Mouse (Mus musculus) lung, adult 2 months (tissue): ENCODE results near the gene Slc1a5.

Source experiments
- CTCF ChIP-seq: fragments of 200-500 bp; IDR thresholded peaks from 2 replicates; pipeline ENCODE4 v1.5.1; 2011; ENCODE audit warnings: mild to moderate bottlenecking, low read length, control low read depth; ENCODE audit not compliant: insufficient read depth
- POLR2A ChIP-seq: fragments of 200-500 bp; IDR thresholded peaks from 2 replicates; pipeline ENCODE4 v1.6.1; 2011; ENCODE audit warnings: low read depth, mild to moderate bottlenecking, control low read depth, low read length, borderline replicate concordance; ENCODE audit errors: extremely low read depth

DNA sequence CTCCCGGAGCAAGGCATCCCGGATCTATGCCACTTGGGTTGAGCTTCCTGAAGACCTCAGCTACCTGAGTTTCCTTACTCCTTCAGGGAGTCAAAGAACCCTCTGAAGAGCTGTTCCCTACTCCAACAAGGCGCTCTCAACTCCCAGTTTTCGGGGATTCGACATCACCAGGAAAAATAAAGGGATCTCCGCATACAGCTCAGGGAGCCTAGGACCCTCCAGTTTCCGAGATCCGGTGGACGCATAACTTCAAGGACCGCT is 345 bp downstream of the Slc1a5 start:
- TF ChIP-seq CTCF (no peak), POLR2A (no peak)
